Mouse (Mus musculus) yolk sac, embryonic 10.5 days (tissue): ENCODE data around the gene Fgfr2.

Experiments used
- DNase-seq: peaks from one replicate; pipeline ENCODE4 v3.0.0-alpha.2; 2017; ENCODE audit warnings: low spot score

Gene Fgfr2

DNA sequence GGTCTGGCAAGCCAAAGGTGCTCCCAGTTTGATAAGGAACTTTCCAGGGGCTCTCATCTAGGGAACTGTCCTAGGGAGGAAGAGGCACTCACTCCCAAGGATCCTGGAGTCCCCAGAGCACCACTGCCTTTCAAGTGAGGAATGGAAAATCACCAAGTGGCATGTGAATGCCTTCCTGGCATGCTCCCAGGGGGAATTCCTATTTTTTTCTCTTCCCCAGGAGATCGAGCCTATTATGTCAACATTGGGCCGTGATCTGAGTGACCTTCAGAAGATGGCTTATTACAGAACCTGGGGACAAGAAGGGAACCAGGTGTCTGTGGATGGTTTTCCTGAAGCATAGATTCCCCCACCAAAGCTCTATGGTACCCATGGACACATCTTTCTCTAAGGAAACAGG lies 371.4 kb downstream of the Fgfr2 start:
- DNase-seq = no peak

DNA sequence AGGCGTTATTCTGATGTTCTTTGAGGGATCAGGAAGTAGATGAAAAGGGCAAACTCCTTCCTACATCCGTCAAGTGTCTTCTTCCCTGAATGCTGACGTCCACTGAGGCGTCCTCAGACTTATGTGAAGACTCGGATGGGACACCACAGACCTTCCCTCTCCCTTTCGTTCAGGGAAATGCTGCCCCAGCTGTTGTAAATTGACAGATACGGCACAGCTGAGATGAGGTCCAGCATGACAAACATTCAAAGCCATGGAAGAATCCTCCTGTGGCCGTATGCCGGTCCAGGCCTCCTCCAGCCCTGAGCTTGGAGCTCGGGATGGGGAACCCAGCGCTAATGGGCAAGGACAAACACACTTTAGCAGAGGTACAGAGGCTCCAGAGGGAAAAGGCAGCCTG lies 373.6 kb downstream of the Fgfr2 start:
- no peak for DNase-seq

DNA sequence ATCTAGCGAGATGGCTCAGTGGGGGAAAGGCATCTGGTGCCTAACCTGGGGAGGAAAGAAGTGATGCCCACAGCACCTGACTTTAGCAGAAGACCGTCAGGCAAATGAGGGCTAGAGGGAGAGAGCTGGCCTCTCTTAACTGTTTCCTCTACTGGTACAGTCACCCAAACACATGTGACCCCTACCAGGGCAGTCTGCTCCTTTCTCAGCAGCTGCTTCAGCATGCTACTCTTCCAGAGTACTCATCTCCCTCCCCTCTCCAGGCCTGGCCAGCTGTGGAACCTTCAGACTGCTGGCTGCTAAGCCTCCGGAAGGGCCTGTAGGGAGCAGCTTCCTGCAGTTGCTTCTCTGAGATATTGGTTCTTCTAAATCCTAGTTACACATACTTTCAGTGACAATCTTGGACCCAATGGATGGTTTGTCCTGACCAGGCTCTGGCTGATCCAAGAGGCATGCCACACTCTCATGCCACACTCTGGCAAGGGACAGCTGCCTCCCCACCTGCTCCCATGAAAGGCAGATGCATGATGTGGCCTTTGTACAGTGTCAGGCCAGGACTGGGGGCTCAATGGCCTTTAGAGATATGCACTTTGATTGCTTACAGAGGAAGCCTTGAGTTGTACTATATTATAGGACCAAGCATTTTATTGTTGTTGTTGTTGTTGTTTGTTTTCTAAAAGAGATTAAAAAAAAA lies 374.9 kb downstream of the Fgfr2 start:
- no peak for DNase-seq

DNA sequence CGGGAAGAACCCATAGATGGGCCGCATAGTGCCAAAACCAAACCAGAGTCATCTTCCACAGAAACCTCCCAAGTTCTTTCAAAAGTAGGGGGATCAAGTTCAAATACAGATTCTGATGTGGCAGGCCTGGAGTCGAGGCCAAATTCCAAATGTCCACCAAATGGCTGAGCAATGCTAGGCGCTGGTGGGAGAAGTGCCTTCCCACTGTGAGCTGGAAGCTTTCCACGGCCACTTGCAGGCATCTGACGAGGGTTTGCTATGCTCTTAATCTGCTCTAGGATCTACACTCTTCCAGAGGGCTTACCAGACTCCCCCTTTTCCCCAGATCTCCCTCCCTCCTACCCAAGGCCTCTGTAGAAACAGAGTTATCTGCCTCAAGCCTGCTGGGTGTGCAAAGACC lies 376.1 kb downstream of the Fgfr2 start:
- DNase-seq = no peak

DNA sequence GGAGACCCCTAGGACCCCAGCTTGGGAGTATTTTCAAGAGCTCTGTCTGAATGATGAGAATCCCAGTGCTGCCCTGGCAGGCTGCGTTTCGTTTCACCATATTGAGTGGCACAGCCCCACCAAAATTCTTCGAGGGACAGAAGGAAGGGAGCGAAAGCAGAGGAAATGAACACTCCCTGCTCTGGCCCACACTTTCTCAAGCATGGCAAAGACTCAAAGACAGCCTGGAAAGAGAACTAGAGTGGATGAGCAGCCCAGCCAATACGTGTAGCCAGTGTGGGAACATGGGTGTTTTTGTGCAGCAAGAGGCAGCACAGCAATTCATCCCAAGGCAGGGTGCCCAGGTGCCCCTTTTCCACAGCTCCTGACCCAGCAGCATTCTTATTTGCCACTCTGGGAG lies 380.2 kb downstream of the Fgfr2 start:
- no peak for DNase-seq

DNA sequence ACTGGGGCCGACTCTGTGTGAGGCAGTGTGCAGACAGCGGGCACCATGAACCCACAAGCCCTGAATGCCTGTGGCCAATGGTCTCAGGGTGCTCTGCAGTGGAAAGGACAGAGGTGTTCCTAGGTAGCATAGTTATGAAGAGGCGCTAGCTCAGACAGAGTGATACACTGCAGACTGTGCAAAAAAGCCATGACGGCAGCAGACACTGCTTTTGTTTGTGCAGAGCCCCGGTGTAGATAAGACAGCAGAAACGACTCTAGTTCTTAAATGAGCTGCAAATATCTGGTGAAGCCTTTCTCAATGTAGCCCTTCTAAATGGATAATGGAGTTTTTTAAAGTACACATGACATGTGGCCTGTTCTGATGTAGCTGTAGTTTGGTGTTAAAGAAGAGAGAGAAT lies 383.3 kb downstream of the Fgfr2 start:
- no peak for DNase-seq

DNA sequence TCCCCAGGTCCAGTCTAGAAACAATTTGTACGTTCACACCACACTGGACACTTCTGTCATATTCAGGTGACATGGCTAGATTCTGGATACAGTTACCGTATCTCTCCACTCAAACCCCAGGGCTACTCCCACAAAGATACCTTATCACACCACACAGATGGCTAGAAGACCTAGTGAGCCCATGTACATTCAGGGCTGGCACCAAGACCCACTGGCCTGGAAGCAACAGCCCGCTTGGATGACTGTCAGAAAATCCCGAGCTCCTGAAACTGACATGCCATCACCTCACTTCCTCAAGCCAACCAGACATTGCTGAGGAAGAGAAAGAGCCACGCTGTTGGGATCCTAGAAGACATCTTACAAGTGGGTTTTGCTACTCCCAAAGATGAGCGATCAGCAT lies 384.3 kb downstream of the Fgfr2 start:
- DNase-seq = no peak

DNA sequence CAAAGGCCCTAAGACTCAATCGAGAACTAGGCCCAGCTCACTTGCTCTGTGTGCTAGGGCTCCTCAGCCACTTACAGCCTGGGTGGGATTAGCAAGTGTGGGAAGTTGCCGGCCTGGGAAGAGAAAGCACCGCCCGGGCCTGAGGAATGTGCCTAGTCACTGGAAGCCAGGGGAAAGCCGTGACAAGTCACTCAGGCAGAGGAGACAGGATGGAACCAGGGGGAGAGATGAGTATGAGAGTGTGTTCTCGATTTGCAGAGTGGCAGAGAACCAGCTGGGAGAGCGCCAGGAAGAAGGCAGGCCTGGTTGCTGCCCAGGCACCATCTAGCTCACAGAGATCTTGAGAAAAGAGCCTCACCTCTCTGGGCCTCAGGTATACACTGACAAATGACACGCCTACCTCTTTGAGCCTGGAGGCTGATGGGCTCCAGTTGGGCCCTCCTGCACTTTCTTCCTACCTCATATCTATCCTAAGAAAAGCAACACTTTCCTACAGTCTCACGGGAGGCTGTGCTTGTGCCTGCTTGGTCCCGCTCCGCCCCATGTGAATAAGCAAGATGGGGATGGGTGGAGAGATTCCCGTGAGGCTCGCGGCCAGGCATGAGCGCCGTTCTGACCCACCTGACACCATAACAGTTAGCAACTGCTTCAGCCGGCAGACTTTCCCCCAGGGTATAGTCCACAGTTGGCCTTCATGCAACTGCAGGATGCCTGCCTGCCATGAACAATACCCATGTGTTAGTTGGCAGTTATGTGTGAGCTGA lies 386.9 kb downstream of the Fgfr2 start:
- DNase-seq = peak; percentile 56

DNA sequence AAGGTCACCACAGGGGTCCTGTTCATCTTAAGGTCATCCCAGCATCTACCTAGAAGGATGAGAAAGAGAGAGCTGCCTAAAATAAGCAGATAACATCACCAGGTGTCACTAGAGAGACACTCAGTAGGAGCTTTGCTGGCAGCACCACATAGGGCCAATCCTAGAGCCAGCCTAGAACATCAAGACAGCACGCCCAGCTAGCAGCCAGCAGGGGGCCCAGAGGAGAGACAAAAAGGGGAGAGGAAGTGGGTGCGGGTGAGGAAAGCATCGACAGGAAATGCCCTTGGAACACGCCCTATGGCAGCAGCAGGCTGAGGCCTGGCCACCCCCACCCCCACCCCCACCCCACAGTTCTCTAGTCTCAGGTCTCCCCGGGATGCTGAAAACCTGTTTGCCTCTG lies 388.0 kb downstream of the Fgfr2 start:
- peak; percentile 45 for DNase-seq

DNA sequence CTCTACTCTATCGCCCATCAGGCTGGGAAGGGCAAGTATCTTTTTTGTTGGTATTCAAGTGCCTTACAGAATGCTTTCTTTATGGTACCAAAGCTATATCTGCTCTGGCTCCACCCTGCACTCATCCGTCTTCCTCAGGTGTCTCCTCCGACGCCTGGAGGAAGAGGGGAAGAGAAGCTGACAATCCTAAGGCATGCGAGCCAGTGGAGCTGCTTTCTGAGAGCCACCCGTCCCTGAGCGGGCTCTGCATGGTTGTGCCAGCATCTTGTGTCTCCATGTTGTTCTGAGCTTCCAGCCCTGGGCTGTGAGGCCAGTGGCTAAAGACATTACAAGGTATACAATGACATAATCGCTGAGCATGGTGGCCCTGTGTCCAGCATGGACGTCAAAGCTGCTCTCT lies 388.9 kb downstream of the Fgfr2 start:
- DNase-seq = no peak

DNA sequence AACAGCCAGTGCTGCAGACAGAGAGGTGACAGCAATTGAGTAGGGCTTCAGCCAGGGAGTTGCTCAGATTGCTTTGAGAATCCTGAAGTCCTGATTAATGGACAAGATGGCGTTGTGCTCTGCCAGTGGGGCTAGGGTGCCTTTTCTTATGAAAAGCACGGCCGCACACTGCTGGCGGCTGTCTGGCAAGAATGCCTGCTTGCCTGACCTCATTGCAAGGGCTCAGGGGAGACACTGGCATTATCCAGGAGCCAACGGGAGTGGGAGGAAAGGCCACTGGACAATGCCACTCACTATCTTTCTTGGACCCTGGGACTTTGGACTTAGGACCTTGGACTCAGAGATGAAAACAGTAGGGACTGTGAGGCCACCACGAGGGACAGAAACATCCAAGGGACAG lies 389.6 kb downstream of the Fgfr2 start:
- DNase-seq = no peak

DNA sequence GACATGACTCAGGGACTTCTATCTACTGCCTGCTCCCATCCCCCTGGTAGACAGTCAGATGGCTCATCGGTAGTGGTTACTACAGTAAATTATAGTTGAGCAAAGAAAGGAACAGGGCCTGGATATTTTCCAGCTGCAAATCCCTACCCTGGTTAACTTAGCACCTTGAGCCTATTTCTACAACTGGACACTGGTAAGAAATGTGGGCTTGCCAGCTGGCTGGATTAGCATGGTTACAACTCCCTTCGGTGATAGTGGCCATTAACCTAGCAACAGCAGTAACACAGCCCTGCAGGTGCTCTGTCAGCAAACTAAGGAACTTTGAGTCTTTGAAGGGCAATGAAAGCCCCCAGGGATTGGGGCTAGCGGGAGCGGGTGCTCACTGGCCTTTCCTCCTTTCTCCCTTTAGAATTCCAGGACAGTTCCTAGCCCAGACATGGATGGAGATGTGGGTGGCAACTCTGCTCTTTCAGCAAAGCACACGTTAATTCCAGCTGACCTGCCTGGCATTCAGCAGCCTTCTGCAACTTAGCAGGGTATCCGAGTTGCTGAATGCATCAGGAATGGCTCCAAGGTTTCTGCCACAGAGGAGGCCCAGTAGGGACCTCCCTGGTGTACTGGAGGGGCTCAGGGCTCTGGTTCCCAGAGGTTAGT lies 390.9 kb downstream of the Fgfr2 start:
- no peak for DNase-seq

DNA sequence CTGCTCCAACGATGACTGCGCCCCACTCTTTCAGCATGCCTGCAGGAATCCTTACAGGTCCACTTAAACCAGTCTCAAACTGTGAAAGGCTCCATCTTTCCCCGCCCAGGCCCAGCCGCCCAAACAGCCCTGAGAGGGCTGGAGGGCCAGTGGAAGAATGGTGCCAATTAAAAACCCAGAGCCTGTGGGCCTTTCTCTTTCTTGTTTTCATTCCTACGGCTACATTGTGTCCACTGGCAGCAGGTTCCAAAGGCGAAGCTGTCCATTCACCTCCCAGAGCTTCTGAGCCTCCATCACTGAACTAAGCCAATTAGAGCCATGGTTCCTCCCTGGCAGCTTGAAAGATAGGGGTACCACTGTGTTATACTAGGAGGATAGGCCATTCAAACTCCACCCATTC lies 391.6 kb downstream of the Fgfr2 start:
- DNase-seq = no peak

DNA sequence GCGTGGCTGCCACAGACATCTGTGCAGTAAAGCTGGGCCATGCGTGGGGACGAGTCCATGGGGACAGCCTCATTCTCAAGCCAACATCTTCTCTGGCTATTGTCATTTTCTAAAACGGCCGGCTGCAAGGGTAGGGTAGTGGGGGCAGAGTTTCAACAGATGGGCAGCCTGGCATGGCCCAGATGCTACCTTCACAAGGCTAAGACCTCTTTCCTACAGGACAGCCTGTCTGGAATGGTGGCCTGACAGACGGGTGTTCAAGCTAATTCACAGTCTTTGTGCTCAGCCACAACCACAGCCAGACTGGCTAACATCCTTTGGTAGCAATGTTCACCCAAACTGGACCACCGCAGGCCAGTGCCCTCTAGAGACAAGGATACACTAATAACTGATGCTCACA lies 392.6 kb downstream of the Fgfr2 start:
- no peak for DNase-seq

DNA sequence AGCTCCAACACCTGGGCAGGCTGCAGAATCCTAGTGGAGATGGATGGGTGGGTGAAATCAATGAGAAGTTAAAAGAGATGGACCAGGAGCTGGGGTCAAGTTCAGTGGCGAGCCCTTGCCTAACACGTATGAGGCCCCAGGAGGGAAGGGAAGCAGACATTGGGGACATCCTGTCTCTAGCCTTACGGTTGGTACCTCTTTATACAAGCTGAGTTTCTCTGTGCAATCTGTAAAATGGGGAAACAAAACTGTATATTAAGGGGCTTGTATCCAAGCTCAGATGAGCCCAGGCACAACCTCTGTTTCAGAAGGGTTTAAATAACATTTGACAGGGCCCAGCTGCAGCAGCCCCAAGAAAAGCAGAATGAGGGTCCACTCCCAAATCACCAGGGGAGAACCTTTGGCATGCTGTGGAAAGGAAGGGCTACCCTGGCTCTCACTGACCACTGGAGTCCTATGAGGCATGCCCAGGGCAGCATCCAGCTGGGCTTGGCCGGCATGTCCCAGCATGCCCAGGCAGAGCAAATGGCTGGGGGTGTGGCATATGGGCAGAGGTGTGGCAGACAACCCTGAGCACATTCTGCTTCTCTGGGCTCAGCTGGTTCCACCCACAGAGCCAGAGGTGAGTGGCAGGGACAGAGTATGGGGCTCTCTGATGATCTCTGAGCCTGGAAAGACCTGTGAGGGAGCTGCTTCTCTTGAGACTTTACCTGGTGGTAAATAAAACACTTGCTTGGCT lies 393.9 kb downstream of the Fgfr2 start:
- no peak for DNase-seq

DNA sequence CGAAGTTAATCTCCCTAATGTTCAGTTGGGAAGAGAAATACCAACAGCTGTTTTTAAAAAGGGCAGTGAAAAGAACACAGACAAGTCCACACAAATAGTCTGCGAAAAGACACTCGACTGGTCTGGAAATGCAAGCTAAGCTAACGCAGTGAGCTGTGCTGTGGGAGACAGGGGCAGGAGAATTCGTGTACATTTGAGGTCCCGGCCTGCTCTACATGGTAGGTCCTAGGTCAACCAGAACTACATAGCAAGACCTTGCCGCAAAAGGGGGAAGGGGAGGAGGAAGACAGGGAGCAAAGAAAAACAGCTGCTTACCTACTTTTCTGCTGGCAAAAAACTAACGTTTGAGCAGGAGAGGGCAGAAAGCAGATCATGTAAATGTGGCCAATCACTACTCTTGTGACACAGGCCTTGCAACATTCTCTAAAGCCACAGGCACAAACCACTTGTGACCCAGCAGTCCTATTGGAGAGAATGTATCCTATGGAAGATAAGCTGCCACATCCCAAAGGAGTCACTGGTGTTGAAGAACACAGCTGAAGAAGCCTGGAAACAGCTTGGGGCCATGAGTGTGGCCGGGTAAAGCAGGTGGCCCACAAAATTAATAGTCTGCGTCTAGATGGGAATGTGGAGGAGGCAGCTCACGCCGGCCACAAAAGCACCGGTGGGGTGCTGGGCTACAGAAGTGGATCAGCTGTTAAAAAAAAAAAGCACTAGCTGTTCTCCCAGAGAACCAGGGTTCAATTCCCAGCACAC lies 396.9 kb downstream of the Fgfr2 start:
- no peak for DNase-seq

DNA sequence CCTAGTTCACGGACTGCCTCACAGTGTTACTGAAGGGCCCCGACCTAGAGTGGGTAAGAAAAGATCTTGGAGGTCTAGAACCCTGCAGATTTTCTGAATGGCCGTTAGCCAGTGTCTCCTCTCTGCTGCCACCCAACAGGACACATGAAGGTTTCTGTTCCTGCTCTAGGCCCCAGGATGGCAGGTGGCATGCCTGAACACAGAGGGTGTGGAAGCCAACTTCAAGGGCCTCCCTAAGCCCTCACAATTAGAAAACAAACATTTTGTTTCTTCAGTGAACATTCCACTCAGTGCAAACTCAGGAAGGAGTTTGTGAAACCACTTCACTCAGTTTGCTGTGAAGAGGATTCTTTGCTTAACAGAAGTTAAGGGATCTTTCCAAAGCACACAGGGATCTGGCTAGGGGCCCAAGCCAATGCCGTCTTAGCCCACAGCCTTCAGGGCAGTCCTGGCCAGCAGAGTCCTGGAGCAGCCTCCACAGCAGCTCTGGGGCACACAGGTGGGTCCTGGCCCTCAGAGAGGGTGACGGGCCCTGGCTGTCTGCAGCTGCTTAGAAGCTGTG lies 398.6 kb downstream of the Fgfr2 start:
- no peak for DNase-seq

DNA sequence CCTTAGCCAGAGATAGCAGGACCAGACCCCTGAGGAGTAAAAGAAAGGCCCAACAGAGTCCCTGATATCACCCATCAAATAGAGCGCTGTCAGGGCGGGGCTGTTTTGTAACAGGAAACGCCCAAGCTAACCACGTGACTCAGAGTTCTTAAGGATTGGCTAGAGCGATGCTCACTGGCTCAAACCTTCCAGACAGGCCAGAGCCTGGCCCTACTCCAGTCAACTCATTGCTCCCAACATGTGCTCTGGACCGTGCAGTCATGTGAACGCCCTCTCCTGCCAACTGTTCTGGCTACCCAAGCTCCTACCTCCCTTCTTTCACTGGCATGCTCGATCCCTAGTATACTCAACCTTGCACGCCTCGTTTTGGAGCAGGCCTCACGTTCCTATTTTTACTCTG lies 399.2 kb downstream of the Fgfr2 start:
- no peak for DNase-seq

DNA sequence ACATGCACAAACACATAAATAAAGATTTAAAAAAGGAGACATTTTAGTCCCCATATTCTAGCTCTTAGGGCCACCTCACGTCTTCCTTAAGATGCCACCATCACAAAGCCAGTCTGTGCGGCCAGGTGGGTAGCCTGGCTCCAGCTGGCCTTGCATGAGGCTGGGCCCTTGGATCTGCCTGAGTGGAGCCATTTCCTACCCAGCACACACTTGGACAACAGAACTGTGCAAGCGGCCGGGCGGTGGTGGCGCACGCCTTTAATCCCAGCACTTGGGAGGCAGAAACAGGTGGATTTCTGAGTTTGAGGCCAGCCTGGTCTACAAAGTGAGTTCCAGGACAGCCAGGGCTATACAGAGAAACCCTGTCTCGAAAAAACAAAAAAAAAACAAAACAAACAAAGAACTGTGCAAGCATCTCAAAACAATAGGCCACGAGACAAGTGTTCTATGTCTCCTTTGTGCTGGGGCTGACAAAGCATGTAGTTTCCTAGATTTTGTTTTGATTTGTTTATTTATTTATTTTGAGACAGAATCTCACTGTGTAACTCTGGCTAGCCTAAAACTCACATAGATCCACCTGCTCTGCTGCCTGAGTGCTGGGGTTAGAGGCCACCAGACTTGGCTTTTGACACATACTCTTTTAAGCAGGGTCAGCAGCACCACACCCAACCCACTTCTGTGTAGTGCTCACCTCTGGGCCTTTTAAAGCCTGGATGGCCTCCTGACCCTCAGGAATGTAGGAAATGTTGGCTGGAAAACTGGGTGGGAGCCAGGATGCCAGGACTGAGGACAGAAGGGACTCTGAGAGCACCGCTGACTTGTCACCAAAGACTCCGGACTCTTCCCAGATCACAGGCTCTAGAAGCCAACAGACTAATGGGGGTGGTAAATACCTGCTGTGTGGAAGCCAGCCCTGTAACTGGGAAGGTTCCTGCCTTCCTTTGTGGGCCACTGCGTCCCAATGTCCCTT lies 400.5 kb downstream of the Fgfr2 start:
- DNase-seq = no peak

DNA sequence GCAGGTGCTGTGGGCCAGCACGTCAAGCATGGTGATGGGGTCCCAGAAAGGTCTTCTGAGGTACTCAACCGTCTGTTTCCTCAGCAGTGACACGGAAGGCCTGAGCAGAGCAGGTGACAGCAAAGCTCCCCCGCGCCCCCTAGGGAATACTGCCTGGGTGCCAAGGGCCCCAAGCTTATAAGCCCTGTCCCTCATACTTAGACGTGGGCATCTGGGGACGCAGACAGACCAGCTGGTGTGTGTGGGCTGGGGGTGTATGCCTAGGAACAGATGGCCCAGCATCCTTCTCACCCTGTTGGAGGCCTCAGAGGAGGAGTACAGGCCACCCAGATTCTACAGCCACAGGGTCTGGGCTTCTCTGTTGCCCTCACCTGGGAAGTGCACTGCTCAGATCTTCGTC lies 402.6 kb downstream of the Fgfr2 start:
- DNase-seq = no peak
